Mouse (Mus musculus) liver, embryonic 14.5 days (tissue): Measurements from ENCODE around the gene Anxa3.

Experiments used
- CTCF ChIP-seq: IDR thresholded peaks from 2 replicates; pipeline ENCODE4 v1.5.1; 2016; ENCODE audit warnings: antibody characterized with exemption, low read depth, control low read depth
- EP300 ChIP-seq: IDR thresholded peaks from 2 replicates; pipeline ENCODE4 v1.6.1; 2016; ENCODE audit warnings: antibody characterized with exemption, low read depth

- no peak for TF ChIP-seq CTCF
- no peak for TF ChIP-seq EP300
Measured at GRCm38 (mm10) chr5:96793953-96794635, 955 bp downstream of the Anxa3 start.
